Mouse (Mus musculus) limb, embryonic 11.5 days (tissue): ENCODE data around the gene Eif2b2. TPM values are rescaled to one million over a fixed set of nuclear protein-coding genes. Genes with fewer than 3 reads are reported as not detected.

Experiments used
- ATAC-seq: fragments of 200-750 bp; cut with Nextera tagmentation; 2 replicates; pipeline ENCODE4 v1.8.0; 2017; ENCODE audit warnings: low read depth; ENCODE audit not compliant: insufficient number of reproducible peaks, low FRiP score, low TSS enrichment
- DNase-seq: peaks from one replicate; pipeline ENCODE4 v3.0.0-alpha.2; 2015; ENCODE audit warnings: low spot score
- H3K27ac ChIP-seq: fragments of 300-500 bp; sonication (generic); replicated peaks from 2 replicates; pipeline ENCODE4 v1.5.1; 2014; ENCODE audit warnings: low read depth, mild to moderate bottlenecking, low read length
- H3K27me3 ChIP-seq: fragments of 300-500 bp; sonication (generic); 2 replicates; pipeline ENCODE4 v1.6.1; 2014; ENCODE audit warnings: mild to moderate bottlenecking, low read length, mixed read lengths; ENCODE audit not compliant: control insufficient read depth, insufficient read depth
- H3K36me3 ChIP-seq: fragments of 300-500 bp; sonication (generic); 2 replicates; pipeline ENCODE4 v1.6.1; 2014; ENCODE audit warnings: mild to moderate bottlenecking, low read length, moderate library complexity, mixed read lengths; ENCODE audit not compliant: control insufficient read depth, insufficient read depth
- H3K4me1 ChIP-seq: fragments of 300-500 bp; sonication (generic); 2 replicates; pipeline ENCODE4 v1.6.1; 2014; ENCODE audit warnings: low read length, mixed read lengths; ENCODE audit not compliant: control insufficient read depth, insufficient read depth
- H3K4me2 ChIP-seq: fragments of 300-500 bp; sonication (generic); 2 replicates; pipeline ENCODE4 v1.6.1; 2014; ENCODE audit warnings: low read depth, mild to moderate bottlenecking, moderate library complexity; ENCODE audit not compliant: severe bottlenecking
- H3K4me3 ChIP-seq: fragments of 300-500 bp; sonication (generic); 2 replicates; pipeline ENCODE4 v1.5.1; 2014; ENCODE audit warnings: low read depth, low read length
- H3K9ac ChIP-seq: fragments of 300-500 bp; sonication (generic); 2 replicates; pipeline ENCODE4 v1.6.1; 2014; ENCODE audit warnings: mild to moderate bottlenecking, low read length
- H3K9me3 ChIP-seq: fragments of 300-500 bp; sonication (generic); 2 replicates; pipeline ENCODE4 v1.6.1; 2016; ENCODE audit warnings: low read length; ENCODE audit not compliant: control insufficient read depth
- WGBS: fragments of 180-500 bp; shearing (Covaris S2); extraction: QIAGEN DNeasy Blood & Tissue Kit; methylation state at CpG from one replicate; pipeline ENCODE4 v1.1.7; 2014; 5-methylcytosine and 5-hydroxymethylcytosine counted together
- polyA plus RNA-seq: library from polyadenylated mRNA; unstranded; fragments of >200 nt; fragmentation: Nextera tagmentation; extraction: Ambion mirVana; gene quantifications from 2 replicates; pipeline ENCODE4 v1.2.1, GENCODE M21; 2014

The Eif2b2 gene
- polyA plus RNA-seq, 1 experiment from 2014 or later: 103 TPM

DNA sequence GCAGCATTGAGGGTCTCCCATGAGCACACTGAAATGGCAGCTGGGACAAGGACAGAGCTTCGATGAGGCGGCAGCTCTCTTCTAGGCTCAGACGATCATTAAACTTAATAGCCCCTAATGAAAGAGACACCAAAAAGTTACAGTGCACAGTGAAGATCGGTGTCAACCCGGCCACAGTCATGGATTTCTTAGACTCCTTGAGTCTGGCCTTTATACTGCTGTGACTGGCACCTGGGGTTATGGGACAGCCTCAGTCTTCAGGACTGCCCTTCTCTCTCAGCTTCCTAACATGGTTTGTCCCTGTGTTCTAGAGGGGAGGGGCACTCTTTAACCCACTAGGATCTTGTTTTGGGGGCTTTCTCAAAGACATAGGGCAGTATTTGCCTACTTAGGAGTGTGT is 18.3 kb downstream of the Eif2b2 start:
- 45% methylated on average over 5 of the region's 5 CpGs for WGBS
- Histone ChIP-seq H3K27me3 (no peaks in the 10 kb centered on the region), H3K9me3 (no peaks in the 10 kb centered on the region), H3K36me3 (no peaks in the 10 kb centered on the region), H3K4me2 (no peak overlapping the region), H3K27ac (no peak overlapping the region), H3K4me3 (no peak overlapping the region), H3K4me1 (peaks cover 8% of the 10 kb centered on the region; the same call in 1 of the 2 replicates), H3K9ac (peak overlapping the region; percentile 17; the same call in 1 of the 2 replicates)
- ATAC-seq (no peak), DNase-seq (no peak)

DNA sequence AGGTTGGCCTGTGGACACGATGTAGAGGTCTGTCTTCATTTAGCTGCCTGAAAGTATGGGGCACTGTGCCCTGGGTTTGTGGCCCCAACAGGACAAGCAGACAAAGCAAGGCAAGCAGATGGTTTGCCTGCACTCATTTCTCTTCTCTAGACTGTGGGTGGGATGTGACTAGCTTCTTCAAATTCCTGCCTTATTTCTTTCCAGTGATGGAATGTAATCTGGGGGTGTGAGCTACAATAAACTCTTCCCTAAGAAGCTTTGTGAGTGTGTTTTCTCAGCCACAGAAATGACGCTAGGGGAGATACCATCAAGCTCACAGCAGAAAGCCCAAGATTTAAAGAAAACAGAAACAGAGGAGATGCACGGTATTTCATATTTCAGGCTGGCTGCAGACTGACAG is 32.8 kb downstream of the Eif2b2 start:
- WGBS: 84% methylated on average over 3 of the region's 3 CpGs

DNA sequence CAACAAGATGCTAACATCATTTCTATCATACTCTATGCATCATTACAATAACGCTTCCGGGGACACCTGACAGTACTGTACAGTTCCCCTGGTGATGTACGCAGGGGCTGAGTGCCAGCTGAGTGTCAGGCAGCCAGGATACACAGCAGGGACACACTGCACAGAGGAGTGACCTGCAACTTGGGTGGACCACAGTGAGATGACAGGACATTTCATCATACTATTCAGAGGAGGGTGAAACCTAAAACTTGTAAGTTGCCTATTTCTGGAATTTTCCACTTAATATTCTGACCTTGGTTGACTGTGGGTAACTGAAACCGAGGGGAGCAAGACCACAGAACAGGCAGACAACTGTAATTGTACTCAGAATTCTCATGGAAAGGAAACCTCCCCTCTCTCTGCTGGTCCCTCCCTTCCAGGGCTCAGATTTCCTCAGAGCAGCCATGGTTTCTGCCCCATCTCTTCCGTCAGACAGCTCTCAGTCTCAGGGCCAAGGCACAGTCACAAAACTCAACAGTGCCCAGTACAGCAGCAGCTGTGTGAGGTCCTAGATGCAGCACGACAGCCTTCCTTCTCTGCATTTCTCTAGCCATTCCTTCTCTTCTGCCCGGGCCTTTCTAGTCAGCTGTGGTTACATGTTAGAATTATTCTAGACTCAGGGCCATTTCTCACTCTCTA is 36.9 kb downstream of the Eif2b2 start:
- H3K36me3 ChIP-seq: no peaks in the 10 kb centered on the region
- 0 out of 2 replicates have a peak overlapping the region, but pooled peaks have one; percentile 44 for H3K27ac ChIP-seq
- no peaks in the 10 kb centered on the region for H3K9me3 ChIP-seq
- 69% methylated on average over 7 of the region's 7 CpGs for WGBS
- no peak overlapping the region for H3K9ac ChIP-seq
- H3K4me3 ChIP-seq: no peak overlapping the region
- no peak overlapping the region for H3K4me2 ChIP-seq
- 0 out of 2 replicates have a peak, but pooled peaks have one; percentile 39 for ATAC-seq
- no peak for DNase-seq
- H3K4me1 ChIP-seq: 0 out of 2 replicates have a peak, but pooled peaks cover 2% of the 10 kb centered on the region
- H3K27me3 ChIP-seq: no peaks in the 10 kb centered on the region

More for the DNA sequence above, 32.8 kb downstream of the Eif2b2 start:
- Histone ChIP-seq H3K27me3 (no peaks in the 10 kb centered on the region), H3K36me3 (no peaks in the 10 kb centered on the region), H3K9me3 (no peaks in the 10 kb centered on the region), H3K4me2 (no peak overlapping the region), H3K27ac (no peak overlapping the region), H3K4me1 (0 out of 2 replicates have a peak, but pooled peaks cover under 1% of the 10 kb centered on the region), H3K4me3 (no peak overlapping the region), H3K9ac (no peak overlapping the region)
- DNase-seq (no peak), ATAC-seq (no peak)

GRCm38 (mm10) chr12:85257008-85257639 is 37.8 kb downstream of the Eif2b2 start:
- H3K9me3 ChIP-seq: no peaks in the 10 kb centered on the region
- no peak for DNase-seq
- H3K27ac ChIP-seq: no peak overlapping the region
- no peaks in the 10 kb centered on the region for H3K36me3 ChIP-seq
- H3K4me1 ChIP-seq: 0 out of 2 replicates have a peak, but pooled peaks cover 4% of the 10 kb centered on the region
- H3K9ac ChIP-seq: no peak overlapping the region
- whole genome bisulfite sequencing: 88% methylated on average over 7 of the region's 7 CpGs
- ATAC-seq: no peak
- no peaks in the 10 kb centered on the region for H3K27me3 ChIP-seq
- H3K4me2 ChIP-seq: no peak overlapping the region
- no peak overlapping the region for H3K4me3 ChIP-seq

GRCm38 (mm10) chr12:85262489-85262888 is 43.2 kb downstream of the Eif2b2 start:
- WGBS: 23% methylated on average over 10 of the region's 10 CpGs
- Histone ChIP-seq H3K4me3 (no peak overlapping the region), H3K9ac (no peak overlapping the region), H3K27ac (peak overlapping the region; percentile 70; the same call in 1 of the 2 replicates), H3K4me1 (peaks cover 16% of the 10 kb centered on the region; the same call in 1 of the 2 replicates), H3K9me3 (no peaks in the 10 kb centered on the region), H3K36me3 (no peaks in the 10 kb centered on the region), H3K4me2 (no peak overlapping the region), H3K27me3 (no peaks in the 10 kb centered on the region)
- ATAC-seq (peak; percentile 78; the same call in 1 of the 2 replicates), DNase-seq (peak; percentile 79)

GRCm38 (mm10) chr12:85263190-85263589 is 43.9 kb downstream of the Eif2b2 start:
- no peak overlapping the region for H3K4me3 ChIP-seq
- 70% methylated on average over 5 of the region's 5 CpGs for WGBS
- no peaks in the 10 kb centered on the region for H3K36me3 ChIP-seq
- peak overlapping the region; percentile 70 for H3K27ac ChIP-seq
- no peak overlapping the region for H3K9ac ChIP-seq
- no peaks in the 10 kb centered on the region for H3K9me3 ChIP-seq
- H3K4me1 ChIP-seq: peaks cover 16% of the 10 kb centered on the region; the same call in 1 of the 2 replicates
- DNase-seq (no peak), ATAC-seq (no peak)
- no peaks in the 10 kb centered on the region for H3K27me3 ChIP-seq
- H3K4me2 ChIP-seq: no peak overlapping the region

DNA sequence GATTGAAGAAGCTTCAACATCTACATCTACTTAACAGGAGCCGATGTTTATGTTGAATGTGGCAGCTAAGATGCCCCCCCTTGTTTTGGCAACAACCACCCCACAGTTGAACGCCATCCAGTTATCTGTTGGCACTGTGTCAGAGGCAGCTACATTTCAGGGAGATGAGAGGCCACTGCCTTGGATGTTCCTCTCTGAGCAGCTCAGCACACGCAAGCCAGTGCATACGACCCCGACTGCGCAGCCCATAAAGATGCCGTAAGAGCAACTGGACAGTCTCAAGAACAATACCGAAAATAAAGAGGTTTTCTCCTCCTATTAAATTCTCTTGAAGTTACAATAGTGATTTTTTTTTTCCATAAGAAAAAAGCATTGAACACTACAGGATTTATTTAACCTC is 45.2 kb downstream of the Eif2b2 start:
- DNase-seq: peak; percentile 32
- H3K9me3 ChIP-seq: no peaks in the 10 kb centered on the region
- WGBS: 63% methylated on average over 8 of the region's 8 CpGs

GRCm38 (mm10) chr12:85264940-85265339 is 45.7 kb downstream of the Eif2b2 start:
- no peak overlapping the region for H3K4me3 ChIP-seq
- no peak overlapping the region for H3K9ac ChIP-seq
- peak overlapping the region; percentile 38; the same call in 1 of the 2 replicates for H3K27ac ChIP-seq
- 25% methylated on average over 7 of the region's 7 CpGs for whole genome bisulfite sequencing
- no peaks in the 10 kb centered on the region for H3K36me3 ChIP-seq
- DNase-seq (peak; percentile 69), ATAC-seq (peak; percentile 73; the same call in 1 of the 2 replicates)
- H3K4me1 ChIP-seq: peaks cover 17% of the 10 kb centered on the region; the same call in 1 of the 2 replicates
- H3K4me2 ChIP-seq: no peak overlapping the region
- H3K9me3 ChIP-seq: no peaks in the 10 kb centered on the region
- H3K27me3 ChIP-seq: no peaks in the 10 kb centered on the region

More for the DNA sequence above, 45.2 kb downstream of the Eif2b2 start:
- Histone ChIP-seq H3K4me3 (no peak overlapping the region), H3K9ac (no peak overlapping the region), H3K36me3 (no peaks in the 10 kb centered on the region), H3K27ac (peak overlapping the region; percentile 70), H3K4me1 (peaks cover 16% of the 10 kb centered on the region; the same call in 1 of the 2 replicates), H3K27me3 (no peaks in the 10 kb centered on the region), H3K4me2 (no peak overlapping the region)
- peak; percentile 56; the same call in 1 of the 2 replicates for ATAC-seq
